Mouse (Mus musculus) myocyte (in vitro differentiated cells): ENCODE measurements around the gene Olfr522. TPM values are rescaled to one million over a fixed set of nuclear protein-coding genes. Genes with fewer than 3 reads are reported as not detected.

ENCODE experiments used
- H3K27me3 ChIP-seq: one replicate; pipeline ENCODE4 v1.6.1; 2011; ENCODE audit not compliant: control insufficient read depth, insufficient read depth, insufficient read length
- H3K36me3 ChIP-seq: one replicate; pipeline ENCODE4 v1.6.1; 2011; ENCODE audit not compliant: control insufficient read depth, insufficient read depth
- H3K4me2 ChIP-seq: one replicate; pipeline ENCODE4 v1.6.1; 2011; ENCODE audit warnings: low read depth, control low read depth
- H3K4me3 ChIP-seq: one replicate; pipeline ENCODE4 v1.5.1; 2011; ENCODE audit warnings: mild to moderate bottlenecking, control low read depth, moderate library complexity
- H3K79me2 ChIP-seq: one replicate; pipeline ENCODE4 v1.6.1; 2011; ENCODE audit not compliant: control insufficient read depth, insufficient read depth
- H3ac ChIP-seq: one replicate; pipeline ENCODE4 v1.6.1; 2011; ENCODE audit not compliant: control insufficient read depth, insufficient read length
- CEBPB ChIP-seq: IDR thresholded peaks from 2 replicates; pipeline ENCODE4 v1.6.1; 2011; ENCODE audit warnings: mild to moderate bottlenecking, moderate library complexity; ENCODE audit not compliant: poor library complexity, insufficient read depth, severe bottlenecking
- E2F4 ChIP-seq: IDR thresholded peaks from one replicate; pipeline ENCODE4 v1.6.1; 2011; ENCODE audit warnings: mild to moderate bottlenecking, control low read depth, moderate library complexity; ENCODE audit not compliant: insufficient read depth
- MAX ChIP-seq: IDR thresholded peaks from one replicate; pipeline ENCODE4 v1.6.1; 2011; ENCODE audit warnings: low read depth, mild to moderate bottlenecking, control low read depth
- MYOD1 ChIP-seq, 3 experiments: IDR thresholded peaks; one replicate each; pipeline ENCODE4 v1.6.1; 2011; ENCODE audit warnings: control low read depth in 2 of 3, low read depth in 2 of 3, mild to moderate bottlenecking in 2 of 3, moderate library complexity in 1 of 3; ENCODE audit not compliant: insufficient read length in 2 of 3, control insufficient read depth in 1 of 3
- MYOG ChIP-seq, 3 experiments: IDR thresholded peaks; one replicate each; pipeline ENCODE4 v1.6.1; 2011; ENCODE audit warnings: control low read depth in 2 of 3, low read depth in 2 of 3, mild to moderate bottlenecking in 2 of 3; ENCODE audit not compliant: insufficient read length in 2 of 3, control insufficient read depth in 1 of 3, insufficient read depth in 1 of 3
- POLR2A ChIP-seq: IDR thresholded peaks from one replicate; pipeline ENCODE4 v1.6.1; 2011; ENCODE audit warnings: low read depth, mild to moderate bottlenecking, control low read depth, moderate library complexity; ENCODE audit not compliant: insufficient read length
- POLR2AphosphoS2 ChIP-seq: IDR thresholded peaks from one replicate; pipeline ENCODE4 v1.6.1; 2011; ENCODE audit warnings: low read depth, control low read depth; ENCODE audit not compliant: insufficient read length
- REST ChIP-seq: IDR thresholded peaks from one replicate; pipeline ENCODE4 v1.6.1; 2011; ENCODE audit warnings: mild to moderate bottlenecking, control low read depth, moderate library complexity; ENCODE audit not compliant: insufficient read depth, insufficient read length
- SRF ChIP-seq: IDR thresholded peaks from one replicate; pipeline ENCODE4 v1.6.1; 2011; ENCODE audit warnings: low read depth; ENCODE audit not compliant: control insufficient read depth, insufficient read length
- TCF12 ChIP-seq: IDR thresholded peaks from one replicate; pipeline ENCODE4 v1.6.1; 2011; ENCODE audit warnings: mild to moderate bottlenecking, control low read depth; ENCODE audit not compliant: poor library complexity, insufficient read depth, severe bottlenecking
- TCF3 ChIP-seq: IDR thresholded peaks from one replicate; pipeline ENCODE4 v1.6.1; 2011; ENCODE audit warnings: low read depth, control low read depth; ENCODE audit not compliant: insufficient read length
- USF1 ChIP-seq: IDR thresholded peaks from one replicate; pipeline ENCODE4 v1.6.1; 2011; ENCODE audit warnings: low read depth, mild to moderate bottlenecking, control low read depth, moderate library complexity
- polyA plus RNA-seq: library from polyadenylated mRNA; unstranded; fragments of >200 nt; fragmentation: generic; extraction: Trizol; gene quantifications from one replicate; pipeline ENCODE4 v1.2.1, GENCODE M21; 2012; ENCODE audit warnings: missing spikeins

Olfr522 gene
- polyA plus RNA-seq, 1 experiment: not detected

DNA sequence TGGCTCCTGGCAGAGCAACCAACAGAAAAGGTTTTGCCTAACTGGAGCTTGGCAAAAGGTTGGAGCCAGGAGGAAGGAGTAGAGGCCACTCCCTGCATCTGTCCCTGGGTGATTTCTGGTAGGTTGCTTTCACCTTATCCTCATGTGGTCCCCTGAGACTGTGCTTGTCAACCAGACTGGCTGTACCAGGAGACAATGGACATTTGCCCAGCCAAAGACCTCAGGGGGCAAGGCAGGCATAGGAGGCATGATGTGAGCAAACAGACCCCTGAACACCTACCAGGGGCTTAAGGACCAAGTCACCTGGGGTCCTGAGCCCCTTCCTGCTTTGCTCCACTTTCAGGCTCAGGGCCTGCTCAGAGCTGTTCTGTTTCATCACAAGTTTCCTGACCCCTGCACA is 41.3 kb upstream of the Olfr522 start, which contains the start of gene Olfr524:
Gene Olfr524 (minus strand): TSS at position 101 of the 400 bp plus-strand sequence.
- Histone ChIP-seq H3K27me3 (no peaks in the 10 kb centered on the region), H3K36me3 (no peaks in the 10 kb centered on the region), H3K4me3 (no peak within 1 kb of the TSS), H3K79me2 (no peaks in the 10 kb centered on the region), H3K4me2 (no peak within 1 kb of the TSS), H3ac (no peak within 1 kb of the TSS)
- no peak for TF ChIP-seq E2F4
- TF ChIP-seq POLR2A: no peak
- no peak for TF ChIP-seq MAX
- TF ChIP-seq POLR2AphosphoS2: no peak
- no peak for TF ChIP-seq TCF3
- no peak for TF ChIP-seq SRF

DNA sequence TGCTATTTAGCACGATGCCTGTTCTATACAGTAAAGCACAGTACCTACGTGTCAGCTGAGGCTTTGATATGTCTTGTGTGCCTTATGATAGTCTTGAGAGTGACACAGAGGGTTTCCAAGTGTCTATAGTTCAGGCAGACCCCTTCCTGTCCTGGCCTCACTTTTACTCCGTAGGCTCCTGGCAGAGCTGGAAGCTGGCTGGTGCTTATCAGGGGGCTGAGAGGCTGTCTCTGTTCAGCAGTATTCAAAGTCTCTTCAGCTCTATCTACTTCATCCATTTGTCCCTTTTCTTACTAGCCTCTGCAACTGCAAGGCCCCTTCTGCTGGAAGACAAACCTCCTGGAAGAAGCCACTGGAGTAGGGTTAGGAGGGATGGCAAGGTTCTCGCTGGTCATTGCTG is 36.5 kb upstream of the Olfr522 start:
- no peak for TF ChIP-seq SRF
- TF ChIP-seq USF1: no peak
- TF ChIP-seq E2F4: no peak
- no peak for TF ChIP-seq MYOD1 (IDR thresholded peaks at IDR 0.05; ENCODE audit: control insufficient read depth in 1 of 3, insufficient read length in 2 of 3, low read depth in 2 of 3)
- TF ChIP-seq CEBPB: no peak
- no peak for TF ChIP-seq POLR2A
- TF ChIP-seq TCF12: no peak
- TF ChIP-seq POLR2AphosphoS2: no peak
- TF ChIP-seq MYOG (IDR thresholded peaks at IDR 0.05; ENCODE audit: control insufficient read depth in 1 of 3, insufficient read depth in 1 of 3, insufficient read length in 2 of 3, low read depth in 2 of 3): no peak
- TF ChIP-seq REST: no peak
- no peak for TF ChIP-seq MAX
- TF ChIP-seq TCF3: no peak
- no peaks in the 10 kb centered on the region for H3K36me3 ChIP-seq
- H3K4me3 ChIP-seq: no peak overlapping the region

DNA sequence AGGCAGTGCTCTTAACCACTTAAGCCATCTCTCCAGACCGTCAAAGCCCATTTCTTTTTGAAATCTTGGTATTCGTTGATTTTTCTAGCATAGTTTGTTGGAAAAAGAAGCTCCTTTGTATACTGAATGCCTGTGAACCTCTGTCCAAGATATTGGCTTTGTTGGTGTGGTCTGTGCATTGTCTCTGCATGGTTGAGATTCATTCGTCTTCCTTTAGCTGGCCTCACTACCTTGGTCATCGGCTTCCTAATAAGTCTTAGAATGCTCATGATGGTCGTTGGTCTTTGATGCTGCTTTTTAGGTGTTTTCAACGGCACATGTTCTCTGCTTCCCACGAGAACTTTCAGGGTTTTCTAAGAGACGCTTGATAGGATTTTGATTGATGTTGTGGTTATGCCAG is 31.4 kb upstream of the Olfr522 start:
- no peak overlapping the region for H3K4me3 ChIP-seq
- TF ChIP-seq TCF3 (no peak), POLR2A (no peak), USF1 (no peak), CEBPB (no peak), TCF12 (no peak), MAX (no peak), SRF (no peak), POLR2AphosphoS2 (no peak), MYOG (IDR thresholded peaks at IDR 0.05; ENCODE audit: control insufficient read depth in 1 of 3, insufficient read depth in 1 of 3, insufficient read length in 2 of 3, low read depth in 2 of 3) (no peak), MYOD1 (IDR thresholded peaks at IDR 0.05; ENCODE audit: control insufficient read depth in 1 of 3, insufficient read length in 2 of 3, low read depth in 2 of 3) (no peak), E2F4 (no peak), REST (no peak)
- no peaks in the 10 kb centered on the region for H3K36me3 ChIP-seq

More for the DNA sequence above, 36.5 kb upstream of the Olfr522 start:
- Histone ChIP-seq H3K79me2 (no peaks in the 10 kb centered on the region), H3ac (no peak overlapping the region), H3K27me3 (no peaks in the 10 kb centered on the region), H3K4me2 (no peak overlapping the region)

DNA sequence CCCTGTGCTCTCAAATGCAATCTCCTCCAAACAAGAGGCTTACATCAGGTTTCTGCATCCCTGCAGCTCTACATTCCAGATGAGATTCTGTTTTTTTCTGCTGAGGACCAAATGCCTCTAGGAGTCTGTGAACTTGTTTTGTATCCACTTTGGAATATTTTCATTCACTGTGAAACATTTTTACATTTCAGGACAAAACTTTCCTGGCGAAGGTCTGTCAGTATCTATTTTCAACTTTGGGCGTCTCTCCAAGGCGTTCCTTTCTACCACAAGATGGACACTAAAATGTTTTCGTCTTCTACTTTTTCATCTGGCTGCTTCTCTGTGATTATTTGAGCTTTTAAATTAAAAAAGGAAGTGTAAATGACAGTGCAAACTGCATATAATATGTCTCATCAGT is 29.5 kb upstream of the Olfr522 start:
- Histone ChIP-seq H3K27me3 (no peaks in the 10 kb centered on the region), H3K4me2 (no peak overlapping the region), H3K79me2 (no peaks in the 10 kb centered on the region), H3ac (no peak overlapping the region), H3K36me3 (no peaks in the 10 kb centered on the region), H3K4me3 (no peak overlapping the region)
- TF ChIP-seq POLR2AphosphoS2 (no peak), POLR2A (no peak), E2F4 (no peak)

More for the DNA sequence above, 31.4 kb upstream of the Olfr522 start:
- Histone ChIP-seq H3K79me2 (no peaks in the 10 kb centered on the region), H3K27me3 (no peaks in the 10 kb centered on the region), H3K4me2 (no peak overlapping the region), H3ac (no peak overlapping the region)

DNA sequence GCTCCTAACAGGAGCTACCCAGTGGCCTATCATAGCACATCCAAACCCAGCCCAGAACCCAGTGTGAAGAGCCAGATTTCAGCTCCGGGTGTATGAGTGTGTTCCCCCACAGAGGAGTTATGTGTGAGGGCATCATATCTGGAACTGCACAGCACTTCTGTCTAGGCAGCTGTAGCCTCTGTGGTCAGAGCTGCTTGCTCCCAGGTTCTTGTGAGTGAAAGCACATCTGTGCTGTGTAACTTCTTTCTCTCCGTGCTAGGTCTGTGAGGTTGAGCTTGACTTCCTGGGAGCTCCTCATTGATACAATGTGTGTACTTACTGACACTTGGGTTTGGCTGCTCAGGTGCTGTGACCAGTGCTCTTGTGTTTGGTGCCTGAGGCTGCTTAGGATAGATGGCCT is 28.3 kb upstream of the Olfr522 start:
- Histone ChIP-seq H3K4me3 (no peak overlapping the region), H3ac (no peak overlapping the region), H3K79me2 (no peaks in the 10 kb centered on the region), H3K27me3 (no peaks in the 10 kb centered on the region), H3K36me3 (no peaks in the 10 kb centered on the region), H3K4me2 (no peak overlapping the region)
- no peak for TF ChIP-seq POLR2AphosphoS2
- TF ChIP-seq MYOD1 (IDR thresholded peaks at IDR 0.05; ENCODE audit: control insufficient read depth in 1 of 3, insufficient read length in 2 of 3, low read depth in 2 of 3): no peak
- TF ChIP-seq POLR2A: no peak
- TF ChIP-seq SRF: no peak

DNA sequence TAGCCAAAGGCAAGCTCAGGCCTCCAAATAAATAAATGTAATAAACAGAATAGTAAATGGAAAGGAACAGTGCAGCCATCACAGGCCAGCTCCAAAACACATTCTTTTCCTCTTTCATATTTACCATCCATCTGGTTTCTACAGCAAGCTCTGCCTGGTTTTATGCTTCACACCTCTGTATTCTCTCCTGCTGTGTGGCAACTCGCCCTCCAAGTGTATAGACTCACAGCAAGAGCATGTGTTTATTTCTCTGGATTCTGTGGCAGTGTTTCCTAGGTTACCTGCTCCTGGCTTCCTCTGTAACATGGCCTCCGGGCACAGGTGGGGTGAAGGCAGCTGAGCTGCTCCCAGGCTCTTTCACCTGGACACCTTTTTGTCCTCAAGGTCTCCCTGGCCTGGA is 27.9 kb upstream of the Olfr522 start:
- TF ChIP-seq SRF (no peak), MYOD1 (IDR thresholded peaks at IDR 0.05; ENCODE audit: control insufficient read depth in 1 of 3, insufficient read length in 2 of 3, low read depth in 2 of 3) (no peak), TCF12 (no peak), MAX (no peak), REST (no peak), USF1 (no peak), POLR2A (no peak)
- H3K4me2 ChIP-seq: no peak overlapping the region
- H3K79me2 ChIP-seq: no peaks in the 10 kb centered on the region
- no peaks in the 10 kb centered on the region for H3K36me3 ChIP-seq
- no peak overlapping the region for H3ac ChIP-seq
- no peaks in the 10 kb centered on the region for H3K27me3 ChIP-seq
- no peak overlapping the region for H3K4me3 ChIP-seq
